Mouse (Mus musculus) forelimb bud, embryonic 11.5 days (tissue): ENCODE measurements around the gene Mlxipl.
A peak's percentile ranks its signal among the peaks of the same experiment; 100 is the strongest.

Source experiments
- DNase-seq: peaks from one replicate; pipeline ENCODE4 v3.0.0-alpha.2; 2012; ENCODE audit warnings: low read depth, low spot score

Mlxipl gene

DNA sequence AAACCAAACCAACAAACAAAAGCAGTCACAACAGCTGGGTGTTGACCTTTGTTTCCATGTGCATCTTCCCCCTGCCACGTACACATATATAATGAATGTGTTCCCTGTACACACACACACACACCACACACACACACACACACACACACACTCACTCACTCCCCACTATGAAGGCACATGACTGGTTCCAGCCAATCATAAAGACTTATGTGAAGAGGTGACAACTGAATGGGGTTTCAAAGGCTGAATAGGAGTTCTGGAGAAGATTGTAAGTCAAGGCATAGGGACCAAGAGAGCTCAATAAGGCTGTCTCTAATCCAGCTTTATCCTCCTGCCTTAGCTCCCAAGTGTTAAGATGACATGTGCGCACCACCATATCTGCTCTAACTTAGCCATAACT lies 10.1 kb upstream of the Mlxipl start:
- no peak for DNase-seq

DNA sequence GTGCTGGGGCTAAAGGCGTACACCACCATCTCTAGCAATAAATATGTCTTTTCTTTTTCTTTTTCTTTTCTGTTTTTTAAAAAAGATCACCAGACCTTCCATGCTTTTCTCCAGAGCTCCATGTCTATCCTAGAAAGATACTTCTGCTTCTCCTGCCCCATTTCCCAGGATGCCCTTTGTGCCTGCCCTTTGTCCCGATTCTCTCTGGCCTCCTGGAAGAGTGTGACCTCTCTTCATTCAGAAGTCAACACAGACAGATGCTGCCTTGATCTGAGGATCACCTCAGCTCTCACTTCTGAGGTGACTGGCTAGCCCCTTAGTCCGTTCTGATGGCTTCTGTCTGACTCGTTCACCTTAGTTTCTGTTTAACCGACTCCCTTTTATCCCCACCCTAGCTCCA lies 9.2 kb upstream of the Mlxipl start:
- DNase-seq = no peak

DNA sequence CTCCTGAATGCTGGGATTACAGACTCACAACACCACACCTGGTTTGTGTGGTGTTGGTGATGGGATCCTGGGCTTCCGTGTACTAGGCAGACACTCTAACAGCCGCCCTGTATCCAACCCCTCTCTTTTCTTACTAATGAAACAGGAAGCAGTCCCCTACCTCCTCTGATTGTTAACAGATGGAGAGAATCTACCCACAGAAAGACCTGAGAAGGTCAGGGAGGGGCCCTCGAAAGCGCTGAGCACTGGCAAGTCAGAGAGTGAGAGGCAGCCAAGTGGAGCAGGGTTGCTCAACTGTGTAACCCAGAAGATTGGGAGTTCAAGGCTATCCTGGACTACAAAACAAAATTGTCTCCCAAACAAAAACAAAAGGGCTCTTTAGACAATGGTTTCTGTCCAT lies 2.8 kb upstream of the Mlxipl start:
- DNase-seq = no peak

GRCm38 (mm10) chr5:135100981-135101380 lies 11.3 kb downstream of the Mlxipl start:
- no peak for DNase-seq

DNA sequence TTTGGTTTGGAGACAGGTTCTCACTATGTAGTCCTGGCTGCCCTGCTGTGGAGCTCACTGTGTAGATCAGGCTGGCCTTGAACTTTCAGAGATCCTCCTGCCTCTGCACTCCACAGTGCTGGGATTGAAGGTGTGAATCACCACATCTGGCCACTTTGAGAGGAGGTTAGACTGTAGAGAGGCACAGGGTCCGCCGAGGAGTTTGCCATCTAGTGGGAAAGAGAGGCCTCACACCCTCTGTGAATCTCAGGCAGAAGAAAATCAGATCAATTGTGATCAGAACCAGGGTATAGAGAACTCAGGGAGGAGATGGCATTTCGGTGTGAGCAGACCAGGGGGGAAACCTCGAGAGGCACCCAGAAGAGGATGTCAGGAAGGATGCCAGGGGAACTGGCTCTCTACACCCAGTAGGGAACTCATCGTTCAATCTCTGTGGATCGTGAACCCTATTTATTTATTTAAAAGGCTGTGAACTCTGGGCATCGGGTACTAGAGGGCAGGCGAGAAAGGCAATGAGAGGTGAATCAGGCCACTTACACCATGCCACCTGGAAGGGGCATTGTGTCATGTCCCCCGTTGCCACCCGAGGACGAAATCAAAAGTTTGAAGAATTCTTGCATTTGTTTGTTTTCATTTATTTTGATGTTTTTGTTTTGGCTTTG lies 14.4 kb downstream of the Mlxipl start:
- no peak for DNase-seq

DNA sequence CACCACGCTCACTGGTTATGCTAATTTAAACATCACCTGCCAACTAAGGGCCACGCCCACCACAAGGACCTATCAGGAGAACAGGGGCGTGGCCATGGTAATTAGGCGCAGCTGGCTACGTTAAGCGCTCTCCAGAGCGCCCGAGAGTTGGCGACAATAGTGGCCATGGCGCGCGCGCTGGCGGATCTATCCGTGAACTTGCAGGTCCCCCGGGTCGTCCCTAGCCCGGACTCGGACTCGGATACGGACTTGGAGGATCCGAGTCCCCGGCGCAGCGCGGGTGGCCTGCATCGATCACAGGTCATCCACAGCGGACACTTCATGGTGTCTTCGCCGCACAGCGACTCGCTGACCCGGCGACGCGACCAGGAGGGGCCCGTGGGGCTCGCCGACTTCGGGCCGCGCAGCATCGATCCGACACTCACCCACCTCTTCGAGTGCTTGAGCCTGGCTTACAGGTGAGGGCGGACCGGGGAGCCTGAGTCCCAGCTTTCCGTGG lies 17.1 kb downstream of the Mlxipl start:
- peak; percentile 85 for DNase-seq

DNA sequence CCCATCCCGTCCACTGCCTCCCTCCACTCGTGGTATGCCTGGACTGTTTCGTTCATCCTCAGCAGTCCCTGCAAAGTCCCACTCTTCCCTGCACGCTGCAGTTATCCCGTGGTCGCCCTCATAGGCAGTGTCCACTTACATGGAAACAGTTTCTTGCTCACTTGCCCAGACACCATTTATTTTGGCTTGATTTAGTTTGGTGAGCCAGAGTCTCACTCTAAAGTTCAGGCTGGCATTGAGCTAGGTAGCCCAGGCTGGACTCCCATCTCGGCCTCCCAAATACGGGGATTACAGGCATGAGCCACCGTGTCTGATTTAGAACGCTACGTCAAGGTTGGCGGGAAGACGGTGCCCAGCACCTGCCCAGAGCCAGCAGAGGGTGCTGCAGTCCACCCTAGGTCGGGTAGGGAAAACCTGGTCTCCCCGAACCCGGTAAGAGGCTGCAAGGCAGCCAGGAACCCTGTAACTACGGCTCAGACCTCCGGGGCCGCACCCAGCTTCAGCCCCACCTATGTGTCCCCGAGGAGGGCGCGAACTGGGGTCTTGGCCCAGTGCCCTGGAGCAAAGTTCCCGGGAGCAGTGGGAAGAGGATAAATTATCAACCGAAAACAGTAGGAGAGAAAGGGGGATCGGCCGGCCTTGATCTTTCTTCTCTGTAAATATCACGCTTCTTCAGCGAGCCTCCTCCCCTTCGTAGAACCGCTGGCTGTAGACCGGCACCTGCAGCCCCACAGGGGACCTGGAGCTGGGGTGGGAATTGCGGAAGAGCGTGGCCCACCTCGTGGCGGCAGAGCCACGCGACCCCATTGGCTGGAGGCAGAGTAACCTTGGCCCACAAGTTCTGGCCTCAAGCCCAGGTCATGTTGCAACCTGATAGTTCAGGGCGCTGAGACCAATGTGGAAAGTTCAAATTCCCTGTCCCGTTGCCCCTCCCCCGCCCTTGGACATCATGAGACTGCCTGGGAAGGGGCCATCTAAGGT lies 18.1 kb downstream of the Mlxipl start:
- peak; percentile 57 for DNase-seq

GRCm38 (mm10) chr5:135109017-135109416 lies 19.3 kb downstream of the Mlxipl start:
- DNase-seq = no peak

DNA sequence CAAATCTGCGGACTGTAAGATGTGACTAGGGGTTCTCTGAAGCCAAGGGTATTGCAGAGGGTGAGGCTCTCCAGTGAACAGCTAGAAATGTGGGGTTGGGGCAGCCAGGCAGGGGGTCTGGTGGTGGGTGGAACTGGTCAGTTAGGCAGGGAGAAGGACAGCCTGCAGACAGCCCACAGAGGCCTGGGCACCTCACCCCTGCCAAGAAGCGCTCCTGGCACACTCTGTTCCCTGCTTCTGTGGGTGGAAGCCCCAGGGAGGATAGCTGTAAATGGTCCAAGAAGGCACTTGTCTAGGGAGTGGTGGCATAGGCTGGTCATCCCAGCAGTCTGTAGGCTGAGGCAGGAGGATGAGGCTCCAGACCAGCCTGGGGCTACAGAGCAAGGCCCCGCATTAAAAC lies 19.7 kb downstream of the Mlxipl start:
- DNase-seq = no peak

- no peak for DNase-seq
These were observed 20.3 kb downstream of the Mlxipl start for GRCm38 (mm10) chr5:135109976-135110375.

DNA sequence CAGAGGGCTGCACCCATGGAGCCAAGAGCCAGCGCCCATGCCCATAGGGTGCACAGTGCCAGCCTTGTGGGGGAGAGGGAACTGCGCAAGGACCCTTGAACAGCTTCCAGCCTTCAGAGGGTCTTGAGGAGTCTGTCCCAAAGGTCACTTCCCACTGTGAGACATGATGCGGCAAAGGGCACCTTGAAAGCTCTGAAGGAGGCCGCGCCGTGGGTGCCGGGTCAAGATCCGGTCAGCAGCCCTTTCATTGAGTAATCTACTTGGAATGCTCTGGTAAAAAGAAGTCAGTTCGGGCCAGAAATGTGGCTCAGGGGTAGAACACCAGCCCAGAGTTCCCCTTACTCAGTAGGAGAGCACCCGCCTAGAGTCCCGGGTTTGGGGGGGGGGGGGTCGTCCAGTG lies 24.1 kb downstream of the Mlxipl start:
- no peak for DNase-seq

GRCm38 (mm10) chr5:135115241-135115640 lies 25.6 kb downstream of the Mlxipl start:
- no peak for DNase-seq

GRCm38 (mm10) chr5:135118589-135119081 lies 28.9 kb downstream of the Mlxipl start:
- DNase-seq = peak; percentile 63

DNA sequence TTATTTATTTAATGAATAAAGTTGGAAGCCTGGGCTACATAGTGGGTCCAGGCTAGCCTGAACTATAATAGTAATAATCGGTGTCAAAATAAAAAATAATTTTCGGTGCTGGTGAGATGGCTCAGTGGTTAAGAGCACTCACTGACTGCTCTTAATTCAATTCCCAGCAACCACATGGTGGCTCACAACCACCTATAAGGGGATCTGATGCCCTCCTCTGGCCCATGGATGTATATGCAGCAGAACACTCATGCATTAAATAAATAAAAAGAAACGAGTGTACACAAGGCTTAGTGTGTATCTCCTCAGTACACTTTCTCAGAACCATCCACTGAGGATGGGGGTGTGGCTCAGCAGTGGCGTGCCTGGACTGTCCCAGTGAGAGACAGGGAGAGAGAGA lies 31.1 kb downstream of the Mlxipl start:
- no peak for DNase-seq

DNA sequence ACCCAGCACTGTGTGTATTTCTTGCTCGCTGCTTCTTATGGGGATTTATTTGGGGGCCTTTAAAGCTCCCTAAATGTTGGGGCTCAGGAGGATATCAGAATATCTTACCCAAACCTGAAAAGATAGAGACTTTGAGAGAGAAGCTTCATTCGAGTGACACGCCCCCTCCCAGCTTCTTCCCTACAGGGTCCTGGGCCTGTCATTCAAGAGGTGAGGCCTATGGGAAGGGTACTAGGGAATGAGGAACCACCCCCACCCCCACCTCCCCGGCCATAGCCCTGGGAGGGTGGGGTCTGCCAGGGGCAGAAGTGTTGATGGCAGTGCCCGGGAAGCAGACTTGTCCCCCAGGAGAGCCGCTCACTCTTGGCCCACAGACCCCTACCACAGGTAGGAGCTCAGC lies 36.4 kb downstream of the Mlxipl start:
- DNase-seq = no peak

DNA sequence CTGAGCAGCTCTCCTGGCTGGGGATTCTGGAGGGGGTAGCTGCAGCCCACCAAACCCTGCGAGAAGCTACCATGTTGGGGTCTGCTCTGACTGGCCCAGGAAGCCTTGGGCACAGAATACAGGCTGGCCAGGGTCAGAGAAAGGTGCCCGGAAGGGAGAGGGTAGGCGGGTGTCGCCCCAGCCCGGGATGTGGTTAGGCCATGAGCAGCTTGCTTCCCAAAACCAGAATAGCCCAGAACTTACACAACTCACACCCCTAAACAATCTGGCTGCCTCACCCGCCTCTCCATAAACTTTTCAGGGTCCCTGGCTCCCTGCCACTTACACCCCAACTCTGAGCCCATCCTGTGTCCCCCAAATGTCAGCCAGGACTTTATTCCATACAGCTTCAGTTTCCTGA lies 38.0 kb downstream of the Mlxipl start:
- DNase-seq = no peak

DNA sequence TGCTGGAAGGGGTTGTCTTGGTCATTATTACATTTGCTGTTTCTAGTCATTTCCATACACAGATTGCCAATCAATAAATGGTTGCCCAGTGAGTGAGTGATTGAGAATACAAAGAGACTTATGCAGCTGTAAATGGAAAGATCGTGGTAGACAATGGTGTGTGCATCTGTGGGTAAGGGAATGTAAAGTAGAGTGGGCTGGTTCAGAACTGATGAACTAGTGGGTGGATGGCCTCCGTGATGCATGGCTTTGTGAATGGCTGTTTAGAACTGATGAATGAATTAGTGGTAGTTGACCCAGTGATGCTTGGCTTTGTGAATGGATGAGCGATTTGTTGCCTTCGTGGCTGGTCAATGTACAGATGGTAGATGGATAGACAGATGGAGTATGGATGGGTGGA lies 40.1 kb downstream of the Mlxipl start:
- no peak for DNase-seq

DNA sequence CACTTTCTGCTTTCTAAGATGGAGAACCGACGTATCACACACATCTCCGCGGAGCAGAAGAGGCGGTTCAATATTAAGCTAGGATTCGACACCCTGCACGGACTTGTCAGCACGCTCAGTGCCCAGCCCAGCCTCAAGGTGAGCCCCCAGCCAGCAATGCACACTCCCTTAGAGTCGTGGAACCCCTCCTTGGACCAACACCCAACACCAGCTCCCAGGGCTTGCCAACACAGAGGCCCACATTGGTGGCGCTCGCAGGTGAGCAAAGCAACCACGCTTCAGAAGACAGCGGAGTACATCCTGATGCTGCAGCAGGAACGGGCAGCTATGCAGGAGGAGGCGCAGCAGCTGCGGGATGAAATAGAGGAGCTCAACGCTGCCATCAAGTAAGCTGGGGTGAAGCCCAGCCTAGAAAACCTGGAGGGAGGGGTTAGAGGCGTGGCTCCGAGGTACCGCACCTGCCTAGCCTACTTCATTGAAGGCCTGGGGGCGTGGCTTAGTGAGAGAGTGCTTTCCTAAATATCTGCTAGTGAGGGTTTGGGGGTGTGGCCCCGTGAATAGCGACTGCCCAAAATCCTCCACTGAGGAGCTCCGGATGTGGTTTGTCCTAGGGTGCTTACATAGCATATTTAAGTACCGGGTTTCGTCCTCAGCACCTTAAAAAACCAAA lies 44.2 kb downstream of the Mlxipl start:
- peak; percentile 25 for DNase-seq

DNA sequence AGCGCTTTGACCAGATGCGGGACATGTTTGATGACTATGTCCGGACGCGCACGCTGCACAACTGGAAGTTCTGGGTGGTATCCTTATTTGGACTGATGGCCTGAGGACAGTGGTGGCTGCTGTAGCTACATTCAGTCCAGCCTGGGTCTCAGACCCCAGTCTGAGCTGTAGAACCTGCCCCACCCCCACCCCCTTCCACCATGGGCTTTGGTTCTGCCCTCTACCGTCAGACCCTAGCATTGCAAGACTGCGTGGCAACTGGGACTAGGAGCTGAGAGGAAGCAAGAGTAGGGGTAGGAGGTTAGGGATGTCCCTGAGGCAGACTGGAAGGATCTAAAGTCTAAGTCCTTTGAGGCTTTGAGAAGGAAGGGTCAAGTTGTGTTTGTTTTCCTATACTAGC lies 44.8 kb downstream of the Mlxipl start:
- DNase-seq = peak; percentile 42

- DNase-seq = no peak
These were observed 50.2 kb downstream of the Mlxipl start for GRCm38 (mm10) chr5:135139881-135140280.

- no peak for DNase-seq
These were observed 54.8 kb downstream of the Mlxipl start for GRCm38 (mm10) chr5:135144469-135144868.

GRCm38 (mm10) chr5:135145532-135145931 lies 55.8 kb downstream of the Mlxipl start:
- DNase-seq = no peak
